Mouse (Mus musculus) urinary bladder, postnatal 14 days (tissue): ENCODE measurements at regions not wholly inside any gene's neighbourhood (a gene's known extent, or its start where the extent isn't known, plus 50 kb on each side); places are given as distances from the start of the nearest gene placed in this dataset.

ENCODE experiments used
- DNase-seq: peaks from one replicate; pipeline ENCODE4 v3.0.0; 2021; ENCODE audit warnings: low spot score

DNA sequence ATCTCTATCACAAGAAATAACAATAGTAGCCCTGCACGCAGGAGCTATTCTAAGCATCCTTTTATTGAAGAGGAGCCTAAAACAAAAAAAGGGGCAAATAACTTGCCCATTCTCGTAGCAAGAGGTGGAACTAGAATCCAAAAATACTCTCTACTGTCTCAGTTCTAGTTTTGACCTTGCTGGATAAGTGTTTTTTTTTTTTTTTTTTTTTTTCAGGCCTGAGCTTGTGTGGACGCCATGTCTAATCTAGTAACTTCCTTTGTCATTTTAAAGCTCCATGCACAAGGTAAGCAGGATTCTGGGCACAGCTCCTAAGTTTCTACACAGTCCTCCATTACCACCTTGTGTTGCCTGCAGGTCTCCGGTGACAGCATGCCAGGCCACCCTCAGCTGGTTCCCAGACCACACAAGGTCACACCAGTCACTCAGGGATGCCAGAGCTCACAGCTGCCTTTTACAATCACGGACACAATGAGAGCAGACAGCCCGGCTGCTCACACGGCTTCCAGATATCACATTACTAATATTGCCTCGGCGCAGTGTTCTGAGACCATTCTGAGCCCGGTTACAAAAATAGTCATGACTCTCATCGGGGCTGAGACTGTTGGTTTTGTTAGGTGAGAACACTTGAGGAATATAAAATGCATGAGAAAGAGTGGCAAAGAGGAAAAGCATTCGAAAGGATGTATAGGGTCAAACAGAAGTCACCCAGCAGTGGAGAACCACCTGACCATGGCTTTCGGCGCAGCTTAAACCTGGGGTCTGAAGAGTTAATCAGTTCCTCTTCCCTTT, 124.7 kb upstream of the Tank start:
- DNase-seq, result peak; percentile 4

DNA sequence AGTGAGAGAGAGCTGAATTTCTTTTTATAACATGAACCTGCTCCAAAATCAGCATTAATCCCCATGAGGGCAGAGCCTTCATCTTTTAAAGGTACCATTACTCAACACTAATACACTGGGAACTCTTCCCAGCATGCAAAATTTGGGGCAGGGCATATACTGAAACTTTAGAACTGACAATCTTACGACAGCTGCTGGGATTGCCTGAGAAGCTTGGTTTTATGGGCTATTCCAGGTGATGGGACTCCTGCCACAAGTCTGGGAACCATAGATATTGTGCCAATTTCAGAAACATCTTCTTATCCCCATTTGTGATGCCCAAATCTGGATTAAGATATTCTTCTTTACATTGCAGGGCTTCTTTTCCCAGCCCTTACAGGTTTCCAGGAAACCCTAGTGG, 125.8 kb upstream of the Tank start:
- DNase-seq, result no peak

DNA sequence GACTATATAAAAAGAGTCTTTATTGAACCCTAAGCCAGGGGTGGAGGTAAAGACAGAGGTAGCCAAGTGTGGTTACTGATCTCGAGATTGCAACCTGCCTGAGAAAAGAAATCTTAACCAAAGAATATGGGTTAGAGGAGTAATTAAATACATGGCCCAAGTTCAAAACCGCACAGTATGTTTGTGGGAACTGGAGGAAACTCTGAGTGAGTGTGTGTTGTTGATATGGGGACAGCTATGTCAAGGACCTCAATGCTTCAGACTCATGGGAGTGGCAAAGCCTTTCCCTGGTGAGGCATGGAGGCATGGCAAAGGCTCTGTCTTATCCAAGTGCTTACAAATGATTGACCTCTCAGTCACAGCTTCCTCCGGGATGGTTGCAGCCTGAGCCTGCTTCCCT, 127.7 kb upstream of the Tank start:
- DNase-seq, result no peak

DNA sequence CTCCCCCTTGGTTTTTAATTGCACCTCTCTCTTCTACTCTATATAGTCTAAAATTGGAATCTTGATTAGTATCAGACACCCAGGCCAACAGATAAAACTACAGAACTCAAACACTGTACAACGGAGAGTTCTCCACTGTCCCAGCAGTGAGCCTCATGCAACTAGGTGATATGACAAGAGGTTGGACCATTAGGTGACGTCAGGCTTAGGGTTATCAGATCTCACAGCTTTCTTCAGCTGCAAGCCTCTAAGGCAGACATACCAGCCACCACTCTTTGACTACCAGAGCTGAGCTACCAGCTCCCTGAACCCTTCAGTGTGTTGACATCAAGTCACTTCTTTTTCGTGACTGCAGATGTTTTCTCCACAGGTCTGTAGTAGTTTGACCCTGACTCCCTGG, 141.8 kb upstream of the Tank start:
- no peak for DNase-seq

DNA sequence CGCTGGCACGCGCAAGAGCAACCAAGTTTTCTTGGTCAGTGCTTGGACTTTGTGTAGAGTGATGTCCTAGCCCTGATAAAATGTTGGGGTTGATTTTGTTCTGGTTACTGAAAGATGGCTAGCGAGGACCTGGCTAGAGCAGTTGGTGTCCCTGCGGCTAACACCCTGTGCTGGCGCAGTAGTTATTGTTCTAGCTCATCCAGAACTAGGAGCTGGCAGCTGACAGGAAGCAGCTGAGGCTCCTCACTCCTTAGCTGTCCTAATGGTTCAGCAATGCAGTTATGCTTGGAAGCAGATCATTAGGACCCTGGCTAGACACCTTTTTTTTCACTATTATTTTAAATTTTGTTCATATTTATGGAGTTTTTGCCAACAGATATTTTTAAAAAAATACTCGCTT, 170.5 kb upstream of the Tank start:
- DNase-seq, result peak; percentile 18

DNA sequence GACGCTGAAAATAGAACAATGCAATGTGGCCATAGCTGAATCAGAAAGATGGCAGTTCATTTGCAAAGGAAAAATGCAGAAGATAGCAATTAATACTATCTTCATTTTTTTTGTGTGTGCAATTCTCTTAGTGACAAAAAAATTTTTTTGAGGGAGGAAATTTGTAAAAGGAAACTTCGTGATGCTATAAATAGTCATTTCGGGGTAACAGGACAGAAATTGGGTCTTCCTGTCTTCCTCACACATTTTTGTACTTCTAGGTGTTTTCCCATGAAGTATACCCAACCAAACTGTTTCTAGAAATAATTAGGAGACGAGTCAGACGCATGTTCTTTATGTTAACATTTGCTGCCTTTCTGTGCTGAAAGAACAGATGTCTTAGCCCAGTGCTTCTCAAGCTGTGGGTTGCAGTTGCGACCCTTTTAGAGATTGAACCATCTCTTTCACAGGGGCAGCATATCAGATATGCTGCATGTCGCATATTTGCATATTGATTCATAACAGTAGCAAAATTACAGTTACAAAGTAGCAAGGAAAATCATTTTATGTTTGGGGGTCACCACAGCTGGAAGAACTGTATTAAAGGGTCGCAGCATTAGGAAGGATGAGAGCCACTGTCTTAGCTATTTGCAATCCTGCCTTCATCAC, 172.2 kb upstream of the Tank start:
- no peak for DNase-seq

DNA sequence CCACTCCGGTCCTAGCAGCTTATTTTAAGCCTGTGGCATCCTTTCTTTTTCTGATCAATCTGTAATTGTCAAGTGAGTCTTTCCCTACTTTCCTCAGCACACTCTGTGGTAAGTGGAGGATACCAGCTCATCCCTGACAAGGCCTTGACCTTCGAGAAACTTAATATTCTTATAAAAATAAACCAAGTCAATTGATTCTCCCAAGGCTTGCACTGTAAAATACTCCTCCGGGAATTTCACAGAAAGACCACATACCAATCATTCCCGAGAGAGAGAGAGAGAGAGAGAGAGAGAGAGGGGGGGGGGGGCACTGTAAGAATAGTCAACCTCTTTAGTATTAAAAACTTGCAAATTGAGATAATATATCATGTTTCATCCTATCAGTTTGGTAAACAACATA, 173.1 kb upstream of the Tank start:
- no peak for DNase-seq

DNA sequence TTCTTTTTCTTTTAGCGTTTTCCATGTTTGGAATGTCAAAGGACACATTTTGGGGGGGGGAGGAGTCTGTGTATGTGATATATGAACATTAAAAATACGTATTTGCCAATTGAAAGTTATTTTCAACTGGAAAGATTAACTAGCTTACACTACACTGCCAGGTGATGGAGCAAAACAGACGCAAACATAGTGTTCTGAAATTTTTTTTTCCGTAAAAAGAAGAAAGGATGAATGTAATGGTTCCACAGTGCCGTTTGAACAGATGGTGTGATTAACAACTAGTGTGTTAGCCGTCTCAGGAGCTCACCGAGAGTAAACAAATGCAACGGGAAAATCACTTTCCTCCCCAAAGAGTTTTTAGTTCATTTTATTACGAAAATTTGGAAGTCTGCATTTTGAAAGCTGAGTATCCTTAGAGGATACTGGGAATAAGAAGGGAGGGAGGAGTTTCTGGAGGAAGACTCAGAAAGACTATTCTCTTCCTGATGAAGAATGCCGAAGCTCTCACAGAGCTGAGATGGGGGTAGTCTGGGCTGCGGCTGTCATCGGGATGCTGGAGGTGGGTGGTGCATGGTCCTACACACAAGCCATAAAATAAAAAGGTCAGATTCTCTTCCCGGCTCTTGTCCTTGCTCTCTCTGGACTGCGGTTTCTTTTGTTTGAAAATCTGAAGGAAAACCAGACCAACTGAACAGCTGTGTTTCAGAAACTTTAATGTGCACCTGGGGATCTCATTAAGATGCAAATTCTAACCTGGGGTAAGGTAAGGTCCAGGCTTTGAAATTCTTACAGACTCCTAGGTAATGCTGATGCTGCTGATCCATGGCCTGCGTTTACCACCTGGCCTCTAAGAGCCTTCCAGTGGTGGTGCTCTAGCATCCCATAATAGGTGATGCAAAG, 175.5 kb upstream of the Tank start:
- DNase-seq, result no peak

DNA sequence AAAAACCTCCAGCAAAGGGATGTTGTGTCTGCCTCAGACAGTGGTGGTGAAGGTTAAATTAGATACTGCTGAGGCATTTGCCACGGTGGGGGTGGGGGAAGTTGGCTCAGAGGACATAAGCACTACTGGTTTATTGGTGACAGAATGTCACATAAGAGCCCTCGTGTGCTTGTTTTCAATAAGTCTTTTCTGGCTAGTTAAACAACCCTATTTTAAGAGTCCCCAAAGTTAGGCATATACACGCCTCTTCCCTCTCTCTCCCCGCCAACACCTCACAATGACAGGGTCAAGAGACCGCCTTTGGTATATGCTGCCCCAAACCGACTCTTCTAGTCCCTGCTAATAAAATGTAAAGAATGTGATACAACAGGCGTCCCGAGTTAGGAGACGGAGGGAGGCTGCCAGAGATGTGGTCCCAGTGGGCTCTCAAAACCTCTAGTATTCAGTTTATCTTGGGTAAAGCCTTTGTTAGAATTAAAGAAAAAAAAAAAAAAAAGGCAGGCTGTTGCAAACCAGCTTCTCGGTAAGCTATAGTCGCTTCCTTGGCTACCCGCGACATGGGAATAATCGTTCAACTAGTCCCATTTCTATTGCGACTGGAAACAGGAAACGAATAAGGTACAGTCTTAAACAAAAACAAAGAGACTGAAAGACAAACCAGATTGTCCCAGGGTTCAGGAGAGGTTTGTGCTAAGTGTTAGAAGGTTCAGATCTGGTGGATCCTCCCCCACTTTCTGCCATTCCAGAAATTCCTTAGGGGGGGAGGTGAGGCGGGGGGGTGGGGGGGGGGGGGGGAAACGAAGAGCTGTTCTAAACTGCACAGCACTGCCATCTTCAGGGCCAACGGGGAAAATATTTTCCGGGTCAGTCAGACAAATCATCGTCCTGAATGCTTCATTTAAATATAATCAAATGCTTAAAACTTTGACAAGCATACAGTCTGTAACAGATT, 176.5 kb upstream of the Tank start:
- peak; percentile 79 for DNase-seq

DNA sequence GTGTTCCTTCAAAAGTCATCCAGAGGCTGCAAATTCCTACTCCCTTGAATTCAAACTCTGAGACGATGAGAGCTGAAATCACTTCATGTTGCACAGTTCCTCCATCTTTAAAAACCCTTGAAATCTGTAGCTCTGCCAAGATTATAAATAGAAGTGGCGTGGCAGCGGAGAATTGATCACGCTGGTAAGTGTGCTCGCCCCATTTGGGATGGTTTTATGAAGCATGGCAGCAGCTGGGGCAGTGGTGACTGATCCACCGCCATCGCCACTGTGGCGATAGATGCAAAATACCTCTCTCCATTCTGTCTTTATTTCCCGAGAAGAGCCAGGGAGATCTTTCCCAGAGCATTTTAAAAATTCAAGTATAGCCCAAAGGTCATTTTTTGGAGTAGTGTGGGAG, 179.8 kb upstream of the Tank start:
- no peak for DNase-seq

DNA sequence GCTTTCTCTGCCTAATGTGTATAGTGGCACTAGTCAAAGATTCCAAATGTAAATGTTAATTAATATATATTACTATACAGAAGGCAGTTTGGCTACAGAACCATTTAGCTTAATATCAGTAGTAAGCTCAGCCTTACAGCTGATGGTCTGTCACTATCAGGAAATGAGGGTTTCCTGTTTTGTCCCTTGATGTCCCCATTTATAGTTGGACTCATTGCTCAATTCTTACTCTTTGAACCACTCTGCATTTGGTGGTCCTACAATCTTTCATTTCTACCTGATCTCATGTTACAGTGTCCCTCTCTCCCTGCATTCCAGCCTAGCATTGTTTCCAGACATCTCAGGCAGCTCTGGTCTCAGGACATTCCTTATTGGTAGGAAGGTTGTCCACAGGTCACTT, 188.8 kb upstream of the Tank start:
- no peak for DNase-seq

DNA sequence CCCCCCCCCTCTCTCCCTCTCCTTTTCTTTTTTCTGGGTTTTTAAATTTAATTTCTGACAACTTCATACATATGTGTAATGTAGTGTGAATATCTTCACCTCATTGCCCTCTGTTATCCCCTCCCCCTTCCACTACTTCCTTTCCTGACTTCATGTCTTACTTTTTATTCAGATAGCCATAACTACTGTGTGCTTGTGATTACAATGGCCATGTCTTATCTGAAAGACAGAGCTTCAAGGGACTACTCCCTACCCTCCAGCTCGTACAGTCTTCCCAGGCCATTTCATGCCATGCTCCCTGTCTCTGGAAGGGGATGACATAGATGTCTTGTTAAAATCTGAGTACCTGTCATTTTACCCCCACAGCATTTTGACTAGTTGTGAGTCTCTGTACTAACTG, 189.2 kb upstream of the Tank start:
- no peak for DNase-seq

DNA sequence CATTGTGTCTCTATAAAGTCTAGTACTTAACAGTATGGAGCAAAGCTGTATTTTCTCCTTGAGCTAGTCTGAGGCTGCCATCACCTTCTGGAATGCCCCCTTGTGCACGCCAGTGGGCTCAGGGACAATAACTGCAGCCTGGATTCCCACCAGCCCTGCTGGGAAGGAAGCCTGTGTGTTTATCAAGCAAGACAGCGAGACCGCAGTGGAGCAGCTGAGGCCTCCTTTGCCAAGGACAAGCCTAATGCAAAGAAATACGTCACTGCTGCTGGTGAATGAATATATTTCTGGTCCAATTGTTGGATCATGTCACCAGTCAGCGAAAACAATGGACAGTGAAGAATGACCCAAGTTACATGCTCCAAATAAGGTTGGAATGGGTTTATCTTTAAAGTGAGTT, 190.8 kb upstream of the Tank start:
- no peak for DNase-seq

DNA sequence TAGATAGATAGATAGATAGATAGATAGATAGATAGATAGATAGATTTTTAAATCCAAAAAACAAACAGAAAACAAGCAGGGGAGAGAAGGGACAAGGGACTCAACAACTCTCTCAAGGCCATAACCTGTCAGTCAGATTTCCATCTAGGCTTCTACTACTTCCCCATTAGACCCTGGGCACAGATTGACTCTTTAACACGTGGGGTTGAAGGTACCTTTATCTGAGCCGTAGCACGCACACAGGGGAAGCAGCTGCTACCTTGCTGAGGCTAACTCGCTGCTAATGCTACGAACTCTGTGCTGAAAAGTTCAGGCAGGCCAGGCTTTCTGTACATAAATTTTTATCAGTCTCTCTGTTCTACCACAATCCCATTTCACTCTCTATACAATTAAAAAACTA, 191.4 kb upstream of the Tank start:
- DNase-seq, result no peak

DNA sequence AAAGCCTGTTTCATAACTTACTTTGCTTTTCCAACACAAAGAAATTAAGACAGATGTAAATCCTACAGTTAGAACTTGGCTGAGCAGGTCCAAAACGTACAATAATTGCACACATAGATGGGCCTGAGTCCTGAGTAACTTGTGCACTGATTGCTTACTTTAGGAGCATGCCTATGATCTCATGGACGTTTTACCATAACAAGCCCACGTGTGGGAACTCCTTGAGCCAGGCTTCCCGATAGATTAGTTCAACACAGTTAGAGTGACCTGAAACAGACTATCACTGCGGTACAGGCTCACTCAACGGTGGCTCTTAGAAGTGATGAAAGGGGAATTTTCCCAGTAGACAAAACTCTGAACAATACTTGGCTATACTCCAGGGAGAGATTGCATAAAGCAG, 193.9 kb upstream of the Tank start:
- no peak for DNase-seq

DNA sequence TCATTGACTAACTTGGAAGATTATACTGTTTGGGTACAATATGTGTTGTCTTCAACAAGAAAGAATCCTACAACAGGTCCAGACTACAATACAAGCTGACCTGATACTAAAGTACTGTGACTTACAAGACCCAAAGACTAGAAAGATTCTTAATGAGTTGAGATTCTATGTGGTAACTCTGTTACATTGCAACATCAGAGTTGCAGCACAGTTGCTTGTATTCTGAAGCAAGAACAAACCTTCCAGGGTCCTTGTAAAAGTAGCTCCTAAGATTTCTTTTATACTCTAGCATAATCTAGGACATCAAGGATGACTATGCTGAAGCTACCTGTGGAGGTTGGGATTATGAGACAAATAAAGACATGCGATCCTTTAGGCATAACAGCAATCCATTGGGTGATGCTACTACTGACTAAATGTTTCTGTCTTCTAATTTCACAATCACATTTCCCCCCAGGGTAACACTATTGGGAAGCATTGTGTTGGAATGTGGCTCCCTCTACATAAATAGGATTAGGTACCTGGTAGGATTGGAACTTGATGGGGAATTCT, 194.6 kb upstream of the Tank start:
- no peak for DNase-seq

DNA sequence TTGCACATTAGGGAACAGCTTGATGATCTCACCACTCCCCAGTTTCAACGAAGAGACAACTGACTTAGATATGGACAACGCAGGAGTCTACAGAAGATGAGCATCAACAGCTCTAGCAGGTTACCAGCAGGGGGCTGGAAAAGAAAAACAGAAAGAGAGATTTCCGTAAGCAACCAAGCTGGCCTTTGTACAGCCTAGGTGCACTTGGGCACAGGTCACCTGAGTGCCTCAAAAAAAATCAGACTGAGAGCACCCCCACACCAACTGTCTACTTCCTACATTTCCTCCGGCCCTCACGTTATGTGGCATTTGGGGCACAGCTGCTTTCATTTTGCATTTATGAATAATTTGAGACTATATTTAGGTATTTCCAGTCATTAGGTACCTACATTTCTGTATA, 199.3 kb upstream of the Tank start:
- DNase-seq, result no peak

DNA sequence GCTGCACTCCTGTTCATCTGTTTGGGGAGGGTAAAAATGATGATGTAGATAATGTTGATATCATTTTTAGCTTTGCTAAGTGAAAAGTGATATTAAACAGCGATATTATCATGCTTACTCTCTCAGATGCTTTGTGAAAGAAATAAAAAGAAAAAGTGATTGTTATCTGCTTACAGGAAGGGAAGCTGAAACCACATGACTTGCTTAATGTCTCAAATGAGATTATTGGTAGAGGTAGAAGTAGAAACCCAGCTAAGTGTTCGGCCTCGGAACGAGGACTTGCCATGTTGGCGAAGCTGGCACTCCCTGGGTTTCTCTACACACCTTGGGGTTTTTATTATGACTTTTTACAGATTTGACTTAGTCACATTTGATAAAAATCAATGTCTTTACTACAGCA, 200.1 kb upstream of the Tank start:
- DNase-seq, result no peak

DNA sequence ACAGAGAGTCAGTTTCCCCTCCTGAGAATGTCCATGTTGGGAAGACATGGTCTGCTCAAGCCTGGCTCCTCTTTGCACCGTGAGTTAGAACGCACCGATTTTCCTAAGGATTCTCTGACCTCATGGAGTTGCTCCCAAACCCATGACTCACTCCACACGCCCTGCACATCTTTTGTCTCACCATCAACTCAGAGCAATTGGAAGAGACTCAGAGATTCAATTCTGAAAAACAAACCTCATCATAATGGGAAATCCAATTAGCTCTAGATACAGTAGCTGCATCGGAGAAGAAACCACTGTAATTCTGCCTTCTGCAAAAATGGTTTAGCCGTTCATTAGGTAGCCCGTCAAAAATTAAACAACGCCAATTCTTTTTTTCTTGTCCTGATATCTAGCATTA, 200.6 kb upstream of the Tank start:
- no peak for DNase-seq

DNA sequence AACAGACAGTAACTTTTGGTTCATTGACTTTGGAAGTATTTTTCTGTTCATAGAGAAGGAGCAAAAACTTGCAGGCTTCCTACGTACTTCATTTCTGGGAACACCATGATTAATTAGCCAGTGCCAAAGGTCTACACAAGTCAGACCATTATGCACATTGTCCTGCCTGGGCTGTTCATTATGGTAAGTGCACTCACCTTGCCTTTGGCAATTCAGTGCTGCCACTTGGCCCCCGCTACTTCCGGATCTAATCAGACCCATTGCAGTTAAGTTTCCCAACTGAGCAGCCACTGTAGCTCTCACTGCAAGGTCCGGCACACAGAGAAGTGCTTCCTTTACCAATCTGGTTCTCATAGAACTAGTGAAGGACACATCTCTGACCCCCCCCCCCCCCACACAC, 215.8 kb upstream of the Tank start:
- no peak for DNase-seq

DNA sequence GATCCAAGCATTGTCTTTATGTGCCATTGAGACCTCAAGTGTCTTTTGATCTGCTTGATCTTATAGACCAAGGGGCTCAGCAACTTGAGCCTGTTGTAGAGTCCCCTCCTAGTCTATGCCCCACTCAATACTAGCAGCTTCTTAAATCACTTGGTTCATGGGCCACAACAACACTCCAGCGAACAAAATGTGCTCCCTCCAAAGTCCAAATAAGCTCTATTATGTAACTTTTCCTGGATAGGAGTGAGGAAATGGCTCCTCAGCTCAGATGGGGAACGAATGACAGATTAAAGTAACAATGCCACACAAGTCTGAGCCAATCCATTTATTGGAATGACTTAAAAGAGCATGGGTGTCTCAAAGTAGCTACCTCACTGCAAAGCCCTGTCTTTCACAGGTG, 217.0 kb upstream of the Tank start:
- no peak for DNase-seq

DNA sequence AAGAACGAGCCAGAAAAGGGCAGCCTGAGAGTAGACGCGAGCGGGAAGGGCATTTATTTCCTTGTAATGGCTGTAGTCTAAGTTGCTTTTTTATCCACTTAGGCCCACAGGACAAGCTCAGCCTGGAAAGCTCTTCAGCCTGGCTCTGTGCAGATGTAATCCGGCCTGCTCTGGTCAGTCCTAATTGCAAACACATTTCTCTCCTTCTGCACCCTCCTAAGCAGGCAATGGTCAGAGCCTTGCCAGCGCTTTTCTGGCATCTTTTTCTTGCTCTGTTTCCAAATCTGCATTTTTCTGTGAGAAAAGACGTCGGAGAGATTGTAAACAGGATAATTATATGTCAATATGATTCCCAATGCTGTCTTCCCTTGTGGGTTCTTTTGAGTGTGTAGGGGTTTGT, 224.3 kb upstream of the Tank start:
- peak; percentile 16 for DNase-seq
